ENCODE assay signal across 21 mouse cellular contexts in genomic region chr2:33907174-33907573, GRCm38 (mm10).
"Had no signal": no experiment of that assay in that cellular context is flagged by ENCODE, and none has a peak within 500 bp of the region (broad histone marks: within the 10 kb centered on the region; RNA-seq: fewer than 3 reads in every experiment).

No protein-coding gene starts in this region.

- H3K9me3 ChIP-seq: kidney, embryonic 15.5 days; midbrain, embryonic 10.5 days; neural tube, embryonic 15.5 days had no signal

- H3K4me3 ChIP-seq: kidney, embryonic 15.5 days; left cerebral cortex, adult 2 months; limb, embryonic 13.5 days; midbrain, embryonic 10.5 days; midbrain, embryonic 13.5 days; neural tube, embryonic 12.5 days; neural tube, embryonic 15.5 days had no signal

- H3K27ac ChIP-seq: left cerebral cortex, adult 2 months; liver, embryonic 14.5 days; midbrain, embryonic 13.5 days; neural tube, embryonic 12.5 days; neural tube, embryonic 15.5 days had no signal

- H3K27me3 ChIP-seq: kidney, embryonic 15.5 days; limb, embryonic 13.5 days; megakaryocyte, embryonic 14.5 days; midbrain, embryonic 13.5 days; neural tube, embryonic 12.5 days; neural tube, embryonic 15.5 days had no signal

- H3K4me2 ChIP-seq: kidney, embryonic 15.5 days; limb, embryonic 13.5 days; lung, embryonic 14.5 days; midbrain, embryonic 13.5 days; neural tube, embryonic 12.5 days; neural tube, embryonic 15.5 days had no signal

- ATAC-seq: intestine, postnatal 0 days; liver, postnatal 0 days; lung, postnatal 0 days; midbrain, embryonic 13.5 days had no signal

- H3K4me1 ChIP-seq: kidney, embryonic 15.5 days; midbrain, embryonic 13.5 days; neural tube, embryonic 12.5 days had no signal

- DNase-seq: kidney, adult 8-10 months; kidney, postnatal 10 days; kidney, postnatal 36 days; layer of hippocampus, postnatal 36 days; left cerebral cortex, postnatal 4 days; liver, postnatal 0 days; lung, embryonic 14.5 days; right cerebral cortex, adult 18-20 months; right cerebral cortex, postnatal 14 days; right cerebral cortex, postnatal 4 days had no signal

- H3K36me3 ChIP-seq: kidney, embryonic 15.5 days; limb, embryonic 13.5 days; midbrain, embryonic 10.5 days; midbrain, embryonic 13.5 days; neural tube, embryonic 12.5 days; neural tube, embryonic 15.5 days had no signal

- H3K9ac ChIP-seq: kidney, embryonic 15.5 days; limb, embryonic 13.5 days; liver, embryonic 14.5 days; liver, postnatal 0 days; lung, embryonic 14.5 days; midbrain, embryonic 13.5 days; neural tube, embryonic 12.5 days; neural tube, embryonic 15.5 days had no signal
